Mouse (Mus musculus) left cerebral cortex, postnatal 36 days (tissue): ENCODE results near the gene Smok3b. TPM values are rescaled to one million over a fixed set of nuclear protein-coding genes. Genes with fewer than 3 reads are reported as not detected.
"Not testable (repeated sequence)": the region's sequence is repeated elsewhere in the genome, so short reads cannot be mapped to it uniquely, and the experiment has no call there.

Experiments used
- DNase-seq, 2 experiments: peaks; one replicate each; pipeline ENCODE4 v3.0.0; 2021 to 2022; ENCODE audit warnings: low spot score in 2 of 2, mixed read lengths in 1 of 2
- intact Hi-C: fragments of 180-260 bp; cut with DNase I; formaldehyde crosslinking; loops from one replicate; pipeline ENCODE4 v1.15.1; 2025
- total RNA-seq, 2 experiments: library from RNA; stranded (reverse); gene quantifications; 2 replicates each; pipeline ENCODE4 v1.2.3; 2021

Smok3b gene
- not detected for total RNA-seq

DNA sequence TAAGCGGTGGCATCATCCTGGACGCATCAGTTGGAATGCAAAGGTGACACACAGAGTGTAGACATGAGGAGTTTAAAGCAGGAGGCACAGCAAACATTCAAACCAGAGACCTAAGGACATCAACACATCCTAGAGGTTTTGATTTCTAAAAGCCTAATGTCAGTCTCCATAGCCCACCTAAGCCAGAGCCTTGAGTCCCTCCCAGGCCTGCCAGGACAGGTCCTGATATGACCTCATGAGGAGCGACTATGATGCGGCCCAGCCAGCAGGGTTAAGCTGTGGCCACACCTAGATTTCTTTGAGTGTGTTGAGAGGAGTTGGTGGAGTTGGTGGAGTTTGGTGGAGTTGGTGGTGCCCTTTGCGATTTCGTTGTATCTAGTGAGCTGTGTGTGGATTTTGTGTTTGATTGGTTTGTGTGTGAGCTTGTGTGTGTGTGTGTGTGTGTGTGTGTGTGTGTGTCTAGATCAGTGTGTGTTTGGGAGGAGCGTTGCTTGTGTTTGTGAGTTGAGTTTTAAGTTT, at the start of gene Smok3b, which contains the start of gene Smok3a:
Gene Smok3b (plus strand): TSS at position 469 of the 519 bp plus-strand sequence.
Gene Smok3a (plus strand): TSS at position 301 of the 519 bp plus-strand sequence.
- DNase-seq, intact Hi-C loops: not testable (repeated sequence)

GRCm38 (mm10) chr5:137973161-137973560, 48.1 kb upstream of the Smok3b start:
- no peak for DNase-seq
- intact Hi-C loops, result loop anchor here (5.0 kb wide), 2 partner anchors 71 to 86 kb away; no protein-coding TSS in a partner anchor

DNA sequence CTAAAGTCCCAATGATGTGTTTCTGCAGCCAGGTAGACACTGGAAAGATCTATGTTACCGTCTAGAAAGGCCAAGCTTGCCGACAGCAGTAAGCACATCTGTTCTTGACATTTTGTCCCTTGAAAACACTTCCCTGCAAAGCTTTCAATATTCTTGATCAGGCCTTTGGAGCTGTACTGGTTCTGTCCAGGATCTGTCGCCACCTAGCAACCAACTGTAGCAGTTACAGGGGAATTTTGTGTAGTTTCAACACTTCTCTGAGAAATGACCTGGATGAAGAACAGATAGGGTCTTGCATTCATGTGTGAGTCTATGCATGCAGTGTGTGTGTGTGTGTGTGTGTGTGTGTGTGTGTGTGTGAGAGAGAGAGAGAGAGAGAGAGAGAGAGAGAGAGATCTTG, 47.5 kb upstream of the Smok3b start:
- intact Hi-C loops, result loop anchor here (5.0 kb wide), 2 partner anchors 71 to 86 kb away; no protein-coding TSS in a partner anchor
- no peak for DNase-seq

GRCm38 (mm10) chr5:137974724-137975123, 46.5 kb upstream of the Smok3b start:
- no peak for DNase-seq
- intact Hi-C loops, result loop anchor here (5.0 kb wide), 2 partner anchors 72 to 87 kb away; no protein-coding TSS in a partner anchor

- no peak for DNase-seq
- intact Hi-C loops, result no loop called here
Observed at GRCm38 (mm10) chr5:137975434-137975833, 45.8 kb upstream of the Smok3b start.

DNA sequence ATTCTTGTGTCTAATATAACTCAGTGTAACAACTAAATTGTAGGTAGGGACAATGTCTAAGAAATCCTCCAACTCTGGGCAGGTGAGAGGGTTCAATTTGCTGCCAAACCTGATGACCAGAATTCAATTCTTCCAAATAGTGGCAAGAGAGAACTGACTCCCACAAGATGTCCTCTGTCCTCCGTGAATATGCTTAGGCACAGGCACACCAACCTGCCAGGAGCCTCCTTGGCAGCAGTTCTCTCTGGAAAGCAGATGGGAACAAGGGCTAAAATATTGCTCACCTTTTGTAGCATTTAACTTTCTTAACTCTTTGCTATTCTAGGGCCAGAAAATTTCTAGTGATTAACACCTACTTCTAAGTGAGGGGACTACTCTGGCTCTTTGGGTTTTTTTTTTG, 43.9 kb upstream of the Smok3b start:
- intact Hi-C loops, result no loop called here
- DNase-seq, result no peak

GRCm38 (mm10) chr5:137979081-137979480, 42.1 kb upstream of the Smok3b start:
- intact Hi-C loops, result no loop called here
- DNase-seq, result no peak

GRCm38 (mm10) chr5:137981300-137981699, 39.9 kb upstream of the Smok3b start, which contains the start of gene Azgp1:
Azgp1 (plus strand) TSS chr5:137981520.
- no peak for DNase-seq
- intact Hi-C loops, result no loop called here

DNA sequence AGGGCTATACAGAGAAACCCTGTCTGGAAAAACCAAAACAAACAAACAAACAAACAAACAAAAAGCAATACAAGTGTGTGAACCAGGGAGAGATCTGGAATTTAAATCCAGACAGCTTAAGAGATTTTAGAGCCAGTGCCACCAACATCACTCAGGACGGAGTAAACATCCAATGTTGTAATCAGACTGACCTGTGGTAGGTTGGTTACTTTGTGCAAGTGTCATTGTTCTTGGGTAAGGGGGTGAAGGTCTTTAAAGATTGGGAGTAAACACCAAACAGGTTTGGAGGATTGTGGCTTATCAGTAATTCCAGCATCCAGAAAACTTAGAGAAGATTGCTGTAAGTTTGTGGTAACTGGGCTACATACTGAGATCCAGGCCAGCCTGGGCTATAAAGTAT, 34.9 kb upstream of the Smok3b start:
- intact Hi-C loops, result no loop called here
- no peak for DNase-seq

DNA sequence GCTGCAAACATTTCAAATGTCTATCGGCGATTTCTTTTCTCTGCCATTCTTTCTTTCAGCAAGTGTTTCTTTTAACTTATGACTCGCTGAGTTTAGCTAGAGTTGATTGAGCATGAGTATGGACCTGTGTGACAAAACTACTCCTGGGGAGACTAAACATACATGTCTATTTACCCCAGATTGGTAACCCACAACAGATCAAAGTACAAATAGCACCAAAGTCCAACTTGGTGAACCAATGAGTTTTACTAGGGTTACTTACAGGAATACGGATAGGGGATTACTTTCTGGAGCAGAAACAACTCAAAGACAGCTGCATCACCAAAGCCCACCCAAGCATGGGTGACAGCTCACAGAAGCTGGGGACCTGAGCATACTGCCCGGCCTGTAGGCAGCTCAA, 11.8 kb upstream of the Smok3b start:
- intact Hi-C loops, result no loop called here
- DNase-seq, result no peak

DNA sequence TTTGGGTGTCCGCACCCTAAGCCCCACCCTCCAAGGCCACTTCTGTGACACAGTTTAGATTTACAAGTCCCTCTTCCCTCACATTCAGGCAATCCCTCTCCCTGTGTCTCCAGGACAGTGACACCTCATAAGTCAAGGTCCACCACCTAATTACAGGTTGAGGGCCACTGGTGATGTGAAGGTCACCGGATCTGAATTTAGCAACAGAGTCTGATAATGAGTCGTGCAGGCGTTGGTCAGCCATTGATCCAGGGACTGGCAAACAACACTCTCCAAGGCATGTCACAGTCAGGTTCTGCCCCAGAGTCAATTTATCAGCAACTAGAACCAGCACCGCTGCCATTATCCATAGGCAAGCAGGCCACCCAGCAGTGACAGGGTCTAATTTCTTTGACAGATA, 8.8 kb upstream of the Smok3b start:
- intact Hi-C loops, result no loop called here
- DNase-seq, result no peak

DNA sequence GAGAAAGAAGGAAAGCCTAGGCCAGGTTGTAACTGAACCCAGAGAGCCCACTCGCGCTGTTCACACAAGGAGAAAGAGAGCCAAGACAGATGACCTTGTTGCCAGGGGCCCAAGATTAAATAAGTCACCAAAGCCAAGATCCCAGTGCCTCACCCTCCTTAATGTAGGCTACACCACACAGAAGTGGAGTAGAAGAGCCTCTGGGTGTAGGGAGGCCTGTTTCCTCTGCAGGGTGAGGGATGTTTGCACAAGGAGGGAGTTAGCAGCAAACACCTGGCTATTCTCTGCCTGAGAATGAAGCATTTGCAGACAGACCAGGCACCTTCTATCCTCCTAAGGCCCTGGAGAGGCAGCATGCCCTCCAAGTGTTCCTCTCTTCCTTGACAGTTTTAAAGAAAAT, 4.7 kb upstream of the Smok3b start:
- intact Hi-C loops, result no loop called here
- no peak for DNase-seq

GRCm38 (mm10) chr5:138016997-138017396, 4.2 kb upstream of the Smok3b start:
- intact Hi-C loops, result no loop called here
- no peak for DNase-seq

DNA sequence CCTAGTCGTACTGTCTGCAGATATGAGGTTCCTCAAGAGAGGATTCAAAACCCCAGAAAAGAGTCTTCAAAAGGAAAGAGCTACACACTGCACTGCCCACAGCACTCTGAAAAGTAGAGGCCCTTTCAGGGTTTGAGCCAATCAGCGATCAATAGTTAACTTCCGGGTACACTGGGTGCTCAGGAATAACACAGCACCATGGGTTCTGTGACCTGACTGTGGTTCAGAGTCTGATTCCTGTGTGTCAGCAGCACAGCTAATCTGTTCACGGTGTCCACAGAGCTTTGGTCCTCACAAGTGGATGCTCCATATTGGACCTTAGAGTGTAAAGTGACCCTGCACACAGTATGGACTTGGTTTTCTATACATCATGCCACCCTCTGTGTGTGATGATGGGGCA, 1.7 kb upstream of the Smok3b start:
- intact Hi-C loops, DNase-seq: not testable (repeated sequence)

DNA sequence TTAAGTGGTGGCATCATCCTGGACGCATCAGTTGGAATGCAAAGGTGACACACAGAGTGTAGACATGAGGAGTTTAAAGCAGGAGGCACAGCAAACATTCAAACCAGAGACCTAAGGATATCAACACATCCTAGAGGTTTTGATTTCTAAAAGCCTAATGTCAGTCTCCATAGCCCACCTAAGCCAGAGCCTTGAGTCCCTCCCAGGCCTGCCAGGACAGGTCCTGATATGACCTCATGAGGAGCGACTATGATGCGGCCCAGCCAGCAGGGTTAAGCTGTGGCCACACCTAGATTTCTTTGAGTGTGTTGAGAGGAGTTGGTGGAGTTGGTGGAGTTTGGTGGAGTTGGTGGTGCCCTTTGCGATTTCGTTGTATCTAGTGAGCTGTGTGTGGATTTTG, 31.7 kb downstream of the Smok3b start, which contains the start of gene Smok3c:
Gene Smok3c (plus strand): TSS at position 301 of the 400 bp plus-strand sequence.
- DNase-seq, intact Hi-C loops: not testable (repeated sequence)

DNA sequence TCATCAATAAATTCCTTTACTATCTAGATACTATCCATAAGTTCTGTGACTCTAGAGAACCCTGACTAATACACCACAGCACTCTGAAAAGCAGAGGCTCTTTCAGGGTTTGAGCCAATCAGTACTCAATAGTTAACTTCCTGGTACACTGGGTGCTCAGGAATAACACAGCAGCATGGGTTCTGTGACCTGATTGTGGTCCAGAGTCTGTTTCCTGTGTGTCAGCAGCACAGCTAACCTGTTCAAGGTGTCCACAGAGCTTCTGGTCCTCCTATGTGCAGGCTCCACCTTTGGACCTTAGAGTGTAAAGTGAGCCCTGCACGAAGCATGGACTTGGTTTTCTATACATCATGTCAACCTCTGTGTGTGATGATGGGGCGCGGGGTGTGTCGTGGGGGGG, 52.6 kb downstream of the Smok3b start:
- intact Hi-C loops, result no loop called here
- no peak for DNase-seq

DNA sequence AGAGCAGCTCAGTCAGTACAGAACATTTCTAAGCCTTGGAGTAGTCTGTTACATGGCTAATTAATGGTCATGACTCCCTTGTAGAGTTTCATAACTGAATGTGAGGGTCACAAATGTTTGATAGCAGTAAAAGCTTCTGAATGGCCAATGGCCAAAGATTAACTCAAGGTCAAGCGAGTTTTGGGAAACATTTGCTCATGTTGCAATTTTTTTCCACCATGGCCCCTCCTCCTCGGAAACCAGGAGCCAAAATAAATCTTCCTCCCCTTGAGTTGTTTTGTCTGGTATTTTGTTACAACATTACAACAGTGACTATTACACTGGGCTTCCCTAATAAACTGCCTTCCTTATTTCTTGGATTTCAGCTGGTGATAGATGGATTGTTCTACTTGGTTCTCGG, 54.5 kb downstream of the Smok3b start:
- DNase-seq, result no peak
- intact Hi-C loops, result no loop called here

GRCm38 (mm10) chr5:138076148-138076547, 54.9 kb downstream of the Smok3b start:
- intact Hi-C loops, result no loop called here
- DNase-seq, result no peak

GRCm38 (mm10) chr5:138080456-138080855, 59.2 kb downstream of the Smok3b start:
- intact Hi-C loops, result no loop called here
- no peak for DNase-seq

DNA sequence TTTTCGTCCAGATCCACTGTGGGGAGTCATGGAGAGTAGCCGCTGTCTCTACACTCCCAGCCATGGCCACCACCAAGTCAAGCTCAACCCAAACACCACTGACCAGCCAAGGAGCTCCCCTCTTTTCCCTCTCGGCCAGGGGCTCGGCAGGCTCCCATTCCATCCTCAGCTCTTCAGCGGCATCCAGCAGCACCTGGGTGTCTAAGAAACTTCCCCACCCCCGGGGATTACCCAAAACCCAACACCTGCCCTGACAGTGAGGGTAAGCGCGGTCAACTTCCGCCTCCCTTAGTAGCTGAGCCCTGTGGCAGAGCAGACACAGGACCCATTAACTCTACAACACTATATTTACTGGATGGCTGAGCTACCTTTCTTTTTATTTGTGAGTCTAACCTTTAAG, 60.2 kb downstream of the Smok3b start:
- intact Hi-C loops, result no loop called here
- peak in 1 of 2 experiments; percentile 1 for DNase-seq

DNA sequence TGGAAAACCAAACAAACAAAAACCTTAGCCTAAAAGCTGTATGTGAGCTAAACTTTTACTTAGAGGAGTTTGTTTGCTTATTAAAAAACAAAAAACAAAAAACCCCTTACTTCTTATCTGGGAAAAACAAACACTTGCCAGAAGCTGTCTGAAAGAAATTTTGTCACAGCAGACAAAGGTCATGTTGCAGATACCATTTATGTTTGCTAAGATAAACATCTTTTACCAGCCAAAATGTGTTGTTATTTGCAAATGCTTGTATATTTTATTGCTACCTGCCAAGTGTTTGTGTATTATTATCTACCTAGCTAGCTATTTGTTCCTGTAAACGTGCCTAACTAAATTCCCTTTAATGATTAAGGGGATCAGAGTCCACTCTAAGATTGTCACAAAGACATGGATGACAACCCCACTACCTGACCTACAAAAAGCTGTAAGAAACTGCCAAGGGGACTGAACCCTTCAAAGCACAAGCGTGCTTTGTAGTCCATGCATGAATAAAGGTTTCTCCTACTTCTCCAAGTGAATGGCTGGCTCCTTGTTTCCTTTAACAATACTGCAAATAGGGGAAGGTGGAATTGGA, 62.2 kb downstream of the Smok3b start:
- DNase-seq, result no peak
- intact Hi-C loops, result no loop called here
